Mouse (Mus musculus) heart, embryonic 16.5 days (tissue): ENCODE data around the gene 5730596B20Rik. TPM values are rescaled to one million over a fixed set of nuclear protein-coding genes. Genes with fewer than 3 reads are reported as not detected.
A peak's percentile ranks its signal among the peaks of the same experiment; 100 is the strongest.

Experiments used
- ATAC-seq: fragments of 200-750 bp; cut with Nextera tagmentation; replicated peaks from 2 replicates; pipeline ENCODE4 v1.8.0; 2017; ENCODE audit warnings: moderate number of reproducible peaks; ENCODE audit not compliant: insufficient read depth, low FRiP score; ENCODE audit errors: extremely low read depth
- H3K27ac ChIP-seq: fragments of 300-500 bp; sonication (generic); 2 replicates; pipeline ENCODE4 v1.5.1; 2014; ENCODE audit warnings: mild to moderate bottlenecking, low read length, control low read depth, moderate library complexity
- H3K27me3 ChIP-seq: fragments of 300-500 bp; sonication (generic); 2 replicates; pipeline ENCODE4 v1.6.1; 2014; ENCODE audit warnings: low read length, mixed read lengths; ENCODE audit not compliant: control insufficient read depth, insufficient read depth
- H3K36me3 ChIP-seq: fragments of 300-500 bp; sonication (generic); 2 replicates; pipeline ENCODE4 v1.6.1; 2014; ENCODE audit not compliant: control insufficient read depth, insufficient read depth
- H3K4me1 ChIP-seq: fragments of 300-500 bp; sonication (generic); 2 replicates; pipeline ENCODE4 v1.6.1; 2014; ENCODE audit warnings: low read length, mixed read lengths; ENCODE audit not compliant: control insufficient read depth, insufficient read depth
- H3K4me2 ChIP-seq: fragments of 300-500 bp; sonication (generic); 2 replicates; pipeline ENCODE4 v1.6.1; 2014; ENCODE audit warnings: low read depth, mild to moderate bottlenecking, control low read depth, low read length
- H3K4me3 ChIP-seq: fragments of 300-500 bp; sonication (generic); 2 replicates; pipeline ENCODE4 v1.5.1; 2014; ENCODE audit warnings: mild to moderate bottlenecking, control low read depth, low read length
- H3K9ac ChIP-seq: fragments of 300-500 bp; sonication (generic); 2 replicates; pipeline ENCODE4 v1.6.1; 2014; ENCODE audit warnings: low read length, control low read depth
- H3K9me3 ChIP-seq: fragments of 300-500 bp; sonication (generic); replicated peaks from 2 replicates; pipeline ENCODE4 v1.6.1; 2016; ENCODE audit warnings: low read length; ENCODE audit not compliant: control insufficient read depth
- WGBS: fragments of 180-500 bp; shearing (Covaris S2); extraction: QIAGEN DNeasy Blood & Tissue Kit; methylation state at CpG from one replicate; pipeline ENCODE4 v1.1.7; 2014; 5-methylcytosine and 5-hydroxymethylcytosine counted together
- polyA plus RNA-seq: library from polyadenylated mRNA; unstranded; fragments of >200 nt; fragmentation: Nextera tagmentation; extraction: Ambion mirVana; gene quantifications from 2 replicates; pipeline ENCODE4 v1.2.1, GENCODE M21; 2015

Gene 5730596B20Rik
- polyA plus RNA-seq, 1 experiment from 2014 or later: 0.13 TPM

GRCm38 (mm10) chr6:52211170-52211935 is 34.1 kb downstream of the 5730596B20Rik start:
- ATAC-seq: peak; percentile 64; the same call in 1 of the 2 replicates
- Histone ChIP-seq H3K36me3 (no peaks in the 10 kb centered on the region), H3K9ac (no peak overlapping the region), H3K4me3 (peak overlapping the region; percentile 5), H3K27ac (no peak overlapping the region), H3K4me1 (peaks cover 4% of the 10 kb centered on the region), H3K9me3 (no peaks in the 10 kb centered on the region), H3K27me3 (peaks cover 96% of the 10 kb centered on the region), H3K4me2 (peak overlapping the region; percentile 35)
- 1% methylated on average over 37 of the region's 37 CpGs for WGBS

DNA sequence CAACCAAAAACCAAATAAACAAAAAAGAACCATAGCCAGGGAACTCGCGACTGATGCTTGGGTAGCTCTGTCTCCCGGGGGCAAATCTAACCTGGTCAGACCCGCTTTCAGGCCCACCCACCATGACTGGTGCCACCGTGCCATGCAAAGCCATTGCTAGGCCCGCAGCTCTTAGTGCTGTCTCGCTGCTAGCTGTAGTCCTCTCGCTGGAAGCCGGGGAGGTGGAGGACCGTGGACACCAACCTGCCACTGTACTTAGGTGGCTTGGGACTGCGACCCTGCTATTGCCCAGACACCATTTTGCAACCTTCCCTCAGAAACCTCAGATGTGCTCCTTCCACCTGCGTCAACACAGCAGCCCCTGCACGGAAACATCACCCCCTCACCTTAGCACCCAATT is 34.7 kb downstream of the 5730596B20Rik start:
- no peaks in the 10 kb centered on the region for H3K9me3 ChIP-seq
- H3K36me3 ChIP-seq: no peaks in the 10 kb centered on the region
- peak overlapping the region; percentile 5 for H3K4me3 ChIP-seq
- peak overlapping the region; percentile 35 for H3K4me2 ChIP-seq
- H3K4me1 ChIP-seq: peaks cover 7% of the 10 kb centered on the region
- WGBS: 4% methylated on average over 13 of the region's 13 CpGs
- no peak overlapping the region for H3K9ac ChIP-seq
- no peak for ATAC-seq
- H3K27ac ChIP-seq: no peak overlapping the region
- peaks cover 97% of the 10 kb centered on the region for H3K27me3 ChIP-seq

GRCm38 (mm10) chr6:52212556-52213118 is 35.3 kb downstream of the 5730596B20Rik start:
- H3K4me2 ChIP-seq: peak overlapping the region; percentile 49
- peaks cover 13% of the 10 kb centered on the region for H3K4me1 ChIP-seq
- no peak overlapping the region for H3K27ac ChIP-seq
- no peak for ATAC-seq
- no peaks in the 10 kb centered on the region for H3K36me3 ChIP-seq
- no peak overlapping the region for H3K9ac ChIP-seq
- H3K27me3 ChIP-seq: peaks cover 97% of the 10 kb centered on the region
- peak overlapping the region; percentile 39 for H3K4me3 ChIP-seq
- 3% methylated on average over 22 of the region's 22 CpGs for WGBS
- H3K9me3 ChIP-seq: no peaks in the 10 kb centered on the region

- peaks cover 13% of the 10 kb centered on the region for H3K4me1 ChIP-seq
- WGBS: 6% methylated on average over 38 of the region's 38 CpGs
- H3K9me3 ChIP-seq: no peaks in the 10 kb centered on the region
- H3K27me3 ChIP-seq: peaks cover 98% of the 10 kb centered on the region
- no peaks in the 10 kb centered on the region for H3K36me3 ChIP-seq
- no peak for ATAC-seq
- H3K4me3 ChIP-seq: peak within 1 kb of the TSS; percentile 39
- peak within 1 kb of the TSS; percentile 49 for H3K4me2 ChIP-seq
- no peak within 1 kb of the TSS for H3K27ac ChIP-seq
- H3K9ac ChIP-seq: no peak within 1 kb of the TSS
Measured at GRCm38 (mm10) chr6:52213119-52213986, 36.1 kb downstream of the 5730596B20Rik start, which contains the start of the genes Hoxa3 and Gm28308. Gene Hoxa3 (minus strand): TSS chr6:52213336. Gene Gm28308 (minus strand): TSS chr6:52213339.

DNA sequence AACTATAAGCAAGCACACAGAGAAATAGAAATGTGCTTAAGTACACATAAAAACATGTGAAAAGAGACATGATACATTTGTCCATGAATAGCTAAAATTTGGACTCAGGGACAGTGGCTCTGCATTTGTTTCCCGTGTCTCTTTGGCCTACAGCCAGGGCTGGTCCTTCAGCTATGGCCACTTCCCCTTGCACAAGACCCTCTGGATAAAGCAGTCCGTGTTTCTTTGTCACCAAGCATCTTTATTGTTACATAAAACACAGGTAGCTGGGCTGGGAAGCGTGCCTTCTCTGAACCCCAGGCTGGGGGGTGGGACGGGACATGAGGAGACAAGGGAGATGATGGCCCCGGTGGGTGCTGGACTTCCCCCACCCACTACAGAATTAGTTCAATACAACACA is 37.0 kb downstream of the 5730596B20Rik start:
- no peaks in the 10 kb centered on the region for H3K9me3 ChIP-seq
- no peak overlapping the region for H3K4me2 ChIP-seq
- H3K36me3 ChIP-seq: no peaks in the 10 kb centered on the region
- no peak overlapping the region for H3K9ac ChIP-seq
- H3K4me3 ChIP-seq: no peak overlapping the region
- no peak overlapping the region for H3K27ac ChIP-seq
- ATAC-seq: no peak
- H3K4me1 ChIP-seq: peaks cover 13% of the 10 kb centered on the region
- WGBS: 19% methylated on average over 5 of the region's 5 CpGs
- peaks cover 98% of the 10 kb centered on the region for H3K27me3 ChIP-seq

- Histone ChIP-seq H3K36me3 (no peaks in the 10 kb centered on the region), H3K4me1 (peaks cover 13% of the 10 kb centered on the region), H3K27ac (no peak overlapping the region), H3K27me3 (peaks cover 98% of the 10 kb centered on the region), H3K4me2 (no peak overlapping the region), H3K9me3 (no peaks in the 10 kb centered on the region), H3K9ac (no peak overlapping the region), H3K4me3 (no peak overlapping the region)
- no peak for ATAC-seq
- WGBS: 14% methylated on average over 3 of the region's 3 CpGs
Measured at GRCm38 (mm10) chr6:52215070-52215469, 37.8 kb downstream of the 5730596B20Rik start.

DNA sequence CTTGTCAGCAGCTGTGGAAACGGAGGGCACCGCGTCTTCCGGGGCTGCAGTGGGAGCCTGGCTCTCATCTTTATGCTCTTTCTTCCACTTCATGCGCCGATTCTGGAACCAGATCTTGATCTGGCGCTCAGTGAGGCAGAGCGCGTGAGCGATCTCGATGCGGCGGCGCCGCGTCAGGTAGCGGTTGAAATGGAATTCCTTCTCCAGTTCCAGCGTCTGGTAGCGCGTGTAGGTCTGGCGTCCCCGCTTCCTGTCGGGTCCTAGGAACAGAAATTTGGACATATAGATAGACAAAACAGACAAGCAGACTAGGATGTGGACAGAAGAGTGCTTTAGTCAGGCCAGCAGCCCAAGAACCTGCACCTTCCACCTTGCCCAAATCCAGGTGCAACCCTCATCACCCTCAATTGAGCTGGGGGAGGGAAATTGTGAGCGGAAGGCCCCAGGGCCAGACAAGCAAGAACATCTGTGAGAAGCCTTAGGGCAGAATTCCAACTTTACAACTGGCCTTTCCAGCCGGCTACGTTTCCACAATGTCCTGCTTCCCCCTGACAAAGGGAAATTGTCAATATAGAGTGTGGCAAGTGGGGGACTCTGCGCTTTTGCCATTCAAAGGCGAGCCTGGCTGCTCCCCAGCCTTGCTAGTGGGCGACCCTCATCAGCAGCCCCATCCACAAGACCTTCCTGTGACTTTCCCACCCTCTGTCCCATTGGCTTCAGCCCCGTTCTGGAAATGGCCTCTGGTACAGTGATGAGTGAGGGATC is 38.7 kb downstream of the 5730596B20Rik start:
- H3K4me2 ChIP-seq: no peak overlapping the region
- ATAC-seq: no peak
- no peaks in the 10 kb centered on the region for H3K36me3 ChIP-seq
- no peak overlapping the region for H3K9ac ChIP-seq
- no peak overlapping the region for H3K4me3 ChIP-seq
- no peak overlapping the region for H3K27ac ChIP-seq
- peaks cover 99% of the 10 kb centered on the region for H3K27me3 ChIP-seq
- peaks cover 13% of the 10 kb centered on the region for H3K4me1 ChIP-seq
- 5% methylated on average over 30 of the region's 30 CpGs for WGBS
- H3K9me3 ChIP-seq: no peaks in the 10 kb centered on the region

DNA sequence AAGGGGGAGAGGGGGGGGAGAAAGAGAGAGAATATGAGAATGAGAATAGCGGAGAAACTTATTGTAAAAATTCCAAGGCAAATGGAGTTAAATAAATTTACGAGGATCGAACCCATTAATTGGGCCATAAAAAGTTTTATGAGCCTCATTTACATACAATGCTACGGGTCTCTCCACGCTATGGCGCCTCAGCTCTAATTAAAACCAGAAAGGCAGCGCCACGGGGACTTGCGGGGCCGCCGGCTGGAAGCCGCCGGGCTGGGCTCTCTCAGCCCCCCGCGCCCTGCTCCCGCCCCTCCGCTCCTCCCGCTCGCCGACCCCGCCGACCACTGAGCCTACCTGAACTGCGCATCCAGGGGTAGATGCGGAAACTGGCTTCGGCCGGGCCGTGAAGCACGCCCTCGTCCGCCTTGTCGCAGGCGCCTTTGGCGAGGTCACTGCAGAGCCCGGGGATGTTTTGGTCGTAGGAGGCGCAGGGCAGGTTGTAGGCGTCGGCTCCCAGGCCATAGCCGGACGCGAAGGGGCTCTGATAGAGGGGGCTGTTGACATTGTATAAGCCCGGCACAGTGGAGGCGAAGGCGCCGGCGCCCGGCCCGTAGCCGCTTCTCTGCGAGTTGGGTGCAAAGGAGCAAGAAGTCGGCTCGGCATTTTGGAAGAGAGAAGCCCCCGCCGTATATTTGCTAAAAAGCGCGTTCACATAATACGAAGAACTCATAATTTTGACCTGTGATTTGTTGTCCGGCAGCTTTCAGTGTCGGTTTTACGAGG is 39.6 kb downstream of the 5730596B20Rik start:
- H3K27ac ChIP-seq: no peak overlapping the region
- no peak overlapping the region for H3K9ac ChIP-seq
- peak overlapping the region; percentile 53 for H3K4me2 ChIP-seq

More for the DNA sequence above, 39.6 kb downstream of the 5730596B20Rik start:
- no peaks in the 10 kb centered on the region for H3K36me3 ChIP-seq
- no peak for ATAC-seq
- H3K9me3 ChIP-seq: no peaks in the 10 kb centered on the region
- peak overlapping the region; percentile 42 for H3K4me3 ChIP-seq
- peaks cover 15% of the 10 kb centered on the region for H3K4me1 ChIP-seq
- 2% methylated on average over 60 of the region's 60 CpGs for WGBS
- peaks cover 98% of the 10 kb centered on the region for H3K27me3 ChIP-seq
